Comparison of ENCODE assay signal across 19 mouse cellular contexts in genomic region chr7:80526698-80527097, GRCm38 (mm10).
"Had no signal": no experiment of that assay in that cellular context is flagged by ENCODE, and none has a peak within 500 bp of the region (broad histone marks: within the 10 kb centered on the region; RNA-seq: fewer than 3 reads in every experiment).

No protein-coding gene starts in this region.

- H3K27me3 ChIP-seq: limb, embryonic 12.5 days; limb, embryonic 15.5 days; midbrain, embryonic 12.5 days; midbrain, embryonic 15.5 days; neural tube, embryonic 12.5 days; neural tube, embryonic 15.5 days; stomach, embryonic 15.5 days had no signal

- H3K4me3 ChIP-seq: limb, embryonic 12.5 days; limb, embryonic 15.5 days; midbrain, embryonic 12.5 days; midbrain, embryonic 15.5 days; neural tube, embryonic 12.5 days; neural tube, embryonic 15.5 days; stomach, embryonic 15.5 days had no signal

- H3K4me2 ChIP-seq: limb, embryonic 12.5 days; limb, embryonic 15.5 days; midbrain, embryonic 12.5 days; midbrain, embryonic 15.5 days; neural tube, embryonic 12.5 days; neural tube, embryonic 15.5 days; stomach, embryonic 15.5 days had no signal

- H3K4me1 ChIP-seq: limb, embryonic 12.5 days; limb, embryonic 15.5 days; midbrain, embryonic 12.5 days; midbrain, embryonic 15.5 days; neural tube, embryonic 12.5 days; neural tube, embryonic 15.5 days; stomach, embryonic 15.5 days had no signal

- ATAC-seq: intestine, embryonic 16.5 days; midbrain, embryonic 15.5 days had no signal

- H3K36me3 ChIP-seq: limb, embryonic 12.5 days; limb, embryonic 15.5 days; midbrain, embryonic 12.5 days; midbrain, embryonic 15.5 days; neural tube, embryonic 12.5 days; neural tube, embryonic 15.5 days; stomach, embryonic 15.5 days had no signal

- H3K27ac ChIP-seq: limb, embryonic 12.5 days; limb, embryonic 15.5 days; liver, embryonic 14.5 days; macrophage; midbrain, embryonic 12.5 days; midbrain, embryonic 15.5 days; neural tube, embryonic 12.5 days; neural tube, embryonic 15.5 days; stomach, embryonic 15.5 days had no signal

- H3K9ac ChIP-seq: limb, embryonic 12.5 days; limb, embryonic 15.5 days; liver, embryonic 14.5 days; midbrain, embryonic 12.5 days; midbrain, embryonic 15.5 days; neural tube, embryonic 12.5 days; neural tube, embryonic 15.5 days; stomach, embryonic 15.5 days had no signal

- DNase-seq: kidney, adult 18-20 months; kidney, adult 9 months; kidney, postnatal 14 days; left cerebral cortex, postnatal 4 days; lung, adult 2 months; right cerebral cortex, adult 18-20 months; right cerebral cortex, postnatal 14 days; spleen, adult 18-20 months; thymus, postnatal 36 days had no signal

- H3K9me3 ChIP-seq: limb, embryonic 12.5 days; limb, embryonic 15.5 days; midbrain, embryonic 12.5 days; midbrain, embryonic 15.5 days; neural tube, embryonic 12.5 days; neural tube, embryonic 15.5 days; stomach, embryonic 15.5 days had no signal
